ENCODE assay signal across 11 mouse cellular contexts in genomic region chr1:168473255-168474069, GRCm38 (mm10). TPM values are rescaled to one million over a fixed set of nuclear protein-coding genes. Genes with fewer than 3 reads are reported as not detected.
DNase-seq lines count a peak whose midpoint lies in the region; ATAC-seq lines count a peak whose summit lies in the region.
"Had no signal": no experiment of that assay in that cellular context is flagged by ENCODE, and none has a peak within 500 bp of the region (broad histone marks: within the 10 kb centered on the region; RNA-seq: fewer than 3 reads in every experiment).

No protein-coding gene starts in this region.

- H3K27me3 ChIP-seq in hindbrain, embryonic 13.5 days = no peaks in the 10 kb centered on the region

- H3K36me3 ChIP-seq in hindbrain, embryonic 13.5 days = no peaks in the 10 kb centered on the region

- DNase-seq in adrenal gland, postnatal 10 days = peak; percentile 30
- DNase-seq in adrenal gland, adult (ENCODE audit: inconsistent age in 2 of 2, low spot score in 1 of 2) = no peak
- peak; percentile 6 for DNase-seq in ovary, adult 18-20 months (ENCODE audit: low spot score)
- DNase-seq in ovary, postnatal 14 days (ENCODE audit: low spot score) = no peak
- peak; percentile 12 for DNase-seq in skeletal muscle tissue, adult 2 months (ENCODE audit: low read depth, low spot score)
- DNase-seq in layer of hippocampus, postnatal 25 days (ENCODE audit: extremely low spot score in 1 of 2, low spot score in 1 of 2) = no peak

- H3K4me3 ChIP-seq in hindbrain, embryonic 13.5 days = no peak overlapping the region
- H3K4me3 ChIP-seq: erythroblast, embryonic 14.5 days had no signal

- peak; percentile 89 for ATAC-seq in hindbrain, embryonic 13.5 days (ENCODE audit: low FRiP score)
- ATAC-seq in cerebellum, adult (ENCODE audit: insufficient number of reproducible peaks, low FRiP score, low TSS enrichment) = no peak
- ATAC-seq: activated CD4-positive, CD25-positive, alpha-beta regulatory T cell, adult 4 months; lung, postnatal 0 days had no signal

- WGBS in hindbrain, embryonic 13.5 days = 22% methylated on average over 12 of the region's 12 CpGs

- H3K9ac ChIP-seq in hindbrain, embryonic 13.5 days = no peak overlapping the region; the same call in 1 of the 2 replicates

- no peaks in the 10 kb centered on the region for H3K9me3 ChIP-seq in hindbrain, embryonic 13.5 days

- 0 out of 2 replicates have a peak overlapping the region, but pooled peaks have one; percentile 15 for H3K4me2 ChIP-seq in hindbrain, embryonic 13.5 days

- H3K4me1 ChIP-seq in hindbrain, embryonic 13.5 days (replicated peaks) = peaks cover 42% of the 10 kb centered on the region

- no peak overlapping the region for H3K27ac ChIP-seq in hindbrain, embryonic 13.5 days

RNA-seq across cellular contexts. Expression of gene Pbx1, which starts 41.4 kb away (rescaled TPM):
- total RNA-seq in adrenal gland, postnatal 10 days (2021) = 100 to 1,000 TPM; 117 to 131 TPM
- 53.6 and 54.9 TPM in 2 replicates for polyA plus RNA-seq in hindbrain, embryonic 13.5 days (2015; fragmentation: Nextera tagmentation; extraction: Ambion mirVana)
- 100 to 1,000 TPM in 1 of 2 experiments, 10 to 100 TPM in 1; 98.0 to 114 TPM for total RNA-seq in layer of hippocampus, postnatal 25 days (2021)

Comparison
In these comparisons a context has a peak if more than half of its experiments do, and no peak if none do; other contexts are left out.
1. DNase-seq: peak in adrenal gland, postnatal 10 days (single experiment), ovary, adult 18-20 months (single experiment) and skeletal muscle tissue, adult 2 months (single experiment); none in adrenal gland, adult (0 of 2), ovary, postnatal 14 days (single experiment) and layer of hippocampus, postnatal 25 days (0 of 2).